Mouse (Mus musculus): ENCODE data around the gene Cxcl17.

Cxcl17 gene

DNA sequence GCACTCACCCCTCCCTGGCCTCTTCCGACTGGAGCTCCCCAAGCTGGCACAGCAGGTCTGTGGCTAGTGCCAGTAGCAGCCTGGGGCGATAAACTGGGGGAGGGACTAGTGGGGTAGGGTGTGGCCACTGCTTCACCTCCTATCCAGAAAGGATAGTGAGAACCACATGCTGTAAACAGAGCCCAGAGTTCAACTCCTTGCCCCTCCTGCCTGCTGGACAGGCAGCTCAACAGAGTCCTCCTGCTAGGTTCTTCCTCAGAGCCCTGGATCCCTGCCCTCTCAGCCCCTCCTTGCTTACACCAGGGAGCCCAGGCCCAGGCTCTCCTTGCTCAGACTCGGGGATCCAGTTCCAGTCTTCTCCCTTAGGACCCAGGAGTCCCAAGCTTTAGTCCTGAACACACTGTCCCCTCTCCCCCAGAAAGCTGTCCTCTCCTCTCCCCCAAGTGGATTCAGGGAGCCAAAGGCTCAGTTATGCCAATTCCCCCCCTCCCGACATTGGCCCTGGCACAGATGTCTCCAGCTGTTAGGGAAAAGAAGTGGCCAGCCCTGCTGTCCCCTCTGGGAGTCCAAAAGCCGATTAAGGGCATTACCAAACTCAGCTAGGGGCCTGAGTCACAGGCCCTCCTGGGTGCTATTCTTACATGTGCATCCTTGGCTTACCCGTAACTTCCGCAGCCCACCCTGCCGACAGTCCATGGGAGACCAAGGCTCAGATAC is 22.5 kb downstream of the Cxcl17 start:
- peak; percentile 75 for DNase-seq

DNA sequence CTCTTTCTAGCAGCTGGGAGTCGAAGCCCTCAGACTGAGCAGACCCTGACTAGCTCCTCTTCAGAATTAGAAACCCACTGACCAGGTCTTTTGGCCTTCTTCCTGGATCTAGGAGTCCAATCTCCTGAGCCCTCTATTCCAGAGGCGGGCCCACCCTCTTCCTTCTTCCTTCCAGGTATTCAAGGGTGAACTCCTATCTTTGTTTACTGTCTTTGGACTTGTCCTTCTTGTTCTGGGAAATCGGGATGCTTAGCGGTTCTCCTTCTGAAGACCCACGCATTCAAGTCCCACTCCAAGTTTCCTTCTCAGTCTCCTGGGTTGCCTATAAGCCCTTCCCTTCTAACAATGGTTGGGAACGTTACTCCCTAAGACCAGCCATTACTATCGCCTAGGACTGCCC is 23.8 kb downstream of the Cxcl17 start:
- DNase-seq: peak; percentile 11

DNA sequence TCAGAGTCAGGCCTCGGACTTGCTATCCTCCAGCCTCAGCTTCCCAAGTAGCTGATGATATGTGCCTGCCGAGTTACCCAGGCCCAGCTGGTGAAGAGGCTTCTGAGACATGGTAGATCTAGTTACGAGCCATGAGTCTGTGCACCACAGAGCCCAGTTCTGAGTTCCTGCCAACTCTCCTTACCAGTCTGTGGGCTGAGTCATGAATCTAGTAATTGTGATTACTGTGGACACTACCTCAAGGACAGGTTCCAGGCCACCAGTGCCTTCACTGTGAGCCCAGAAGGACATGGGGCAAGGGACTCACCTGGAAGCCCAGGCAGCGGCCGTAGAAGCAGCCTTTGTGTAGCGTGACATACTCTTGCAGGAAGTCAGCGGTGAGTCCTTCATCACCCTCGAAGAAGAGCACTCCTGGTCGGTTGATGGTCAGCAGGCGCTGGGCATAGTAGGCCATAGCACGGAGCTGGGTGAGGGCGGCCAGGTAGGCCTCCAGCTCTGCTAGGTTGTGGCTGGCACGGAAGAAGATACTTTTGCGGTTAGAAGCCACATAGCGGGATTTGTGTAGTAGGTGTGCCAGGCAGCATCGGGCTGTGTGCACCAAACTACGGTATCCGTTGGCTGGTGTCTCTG is 24.8 kb downstream of the Cxcl17 start:
- DNase-seq: peak; percentile 7

DNA sequence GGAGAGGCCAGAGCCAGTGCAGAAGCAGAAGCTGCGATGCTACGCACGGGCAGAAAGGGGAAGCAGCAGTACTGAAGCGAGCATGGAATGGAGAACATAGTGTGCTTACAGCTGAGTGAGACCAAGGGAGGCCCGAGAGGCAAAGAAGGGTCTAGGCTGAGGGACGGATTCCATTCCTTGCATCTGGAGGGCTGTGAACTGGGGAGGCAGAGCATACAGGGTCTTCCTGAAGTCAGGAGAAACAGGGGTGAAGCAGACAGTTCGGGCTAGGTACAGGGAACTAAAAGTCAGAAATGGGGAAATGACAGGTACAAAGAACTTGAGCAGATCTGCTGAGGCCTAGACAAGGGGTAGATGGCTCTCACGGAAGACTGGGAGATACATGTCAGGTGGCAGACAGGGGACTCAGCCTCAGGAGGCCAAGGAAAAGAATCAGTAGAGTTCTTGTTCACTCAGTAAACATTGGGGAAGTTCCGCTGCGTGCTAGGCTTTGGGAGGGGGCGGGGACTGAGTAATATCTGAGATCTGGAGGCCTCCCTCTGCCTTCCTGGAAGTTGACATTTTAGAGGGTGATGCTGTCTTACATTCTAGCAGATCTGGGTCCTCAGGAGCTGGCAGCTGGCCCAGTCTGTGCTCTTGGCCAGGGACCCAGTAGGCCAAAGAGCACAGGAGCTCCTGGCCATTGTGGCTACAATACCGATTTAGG is 26.7 kb downstream of the Cxcl17 start:
- peak; percentile 88 for DNase-seq

DNA sequence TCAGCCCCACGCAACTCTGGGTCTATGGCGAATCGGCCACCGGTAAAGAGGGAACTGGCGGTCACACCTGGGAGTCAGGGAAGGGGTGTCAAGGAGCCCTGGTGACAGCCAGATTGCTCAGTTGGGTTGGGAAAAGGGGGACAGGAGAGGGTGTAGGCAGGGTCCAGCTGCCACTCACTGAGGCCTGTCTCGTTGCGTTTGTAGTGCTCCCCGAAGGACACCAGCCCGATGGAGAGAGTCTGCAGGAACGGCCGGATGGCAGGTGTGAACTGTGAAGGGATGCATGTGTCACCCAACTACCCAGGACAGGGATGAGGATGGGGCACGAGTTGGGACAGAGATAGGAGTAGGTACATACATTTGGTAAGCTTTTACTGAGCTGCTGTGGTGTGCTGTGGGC is 27.4 kb downstream of the Cxcl17 start:
- DNase-seq: peak; percentile 8

DNA sequence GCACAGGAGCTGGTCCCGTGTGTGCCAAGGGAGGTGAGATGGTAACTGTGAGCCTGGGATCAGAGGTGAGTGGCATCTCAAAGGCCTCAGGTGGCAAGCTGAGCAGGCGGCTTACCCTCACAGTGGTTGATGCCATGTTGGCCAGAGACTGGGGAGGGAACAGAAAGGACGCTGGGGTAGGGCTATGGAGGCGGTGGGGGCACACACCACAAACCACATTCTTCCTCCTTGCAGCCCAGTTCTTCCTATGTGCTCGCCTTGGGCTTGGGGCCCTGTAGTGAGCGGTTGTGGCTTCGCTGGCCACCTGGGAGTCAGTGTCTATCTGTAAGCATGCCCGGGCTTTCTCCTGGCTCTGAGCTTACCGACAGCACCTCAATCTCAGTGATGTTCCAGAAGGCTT is 27.9 kb downstream of the Cxcl17 start:
- DNase-seq: peak; percentile 6

DNA sequence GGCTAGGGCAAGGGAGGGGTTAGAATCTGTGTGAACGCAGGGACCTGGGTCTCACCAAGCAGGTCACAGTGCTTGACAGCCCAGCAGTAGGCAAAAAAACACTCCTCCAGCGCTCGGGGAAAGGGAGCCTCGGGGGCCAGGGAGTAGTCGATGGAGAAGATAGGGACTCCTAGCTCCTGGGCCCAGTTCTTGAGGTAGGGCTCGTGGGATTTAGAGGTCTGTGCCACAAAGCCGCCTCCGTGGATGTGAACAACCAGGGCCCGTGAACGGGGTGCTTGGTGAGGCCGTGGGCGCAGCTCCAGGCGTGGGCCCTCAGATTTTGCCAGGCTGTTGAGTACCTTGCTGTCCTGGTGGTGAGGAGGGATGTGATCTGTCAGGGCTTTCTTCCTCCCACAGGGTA is 28.4 kb downstream of the Cxcl17 start:
- DNase-seq: no peak

DNA sequence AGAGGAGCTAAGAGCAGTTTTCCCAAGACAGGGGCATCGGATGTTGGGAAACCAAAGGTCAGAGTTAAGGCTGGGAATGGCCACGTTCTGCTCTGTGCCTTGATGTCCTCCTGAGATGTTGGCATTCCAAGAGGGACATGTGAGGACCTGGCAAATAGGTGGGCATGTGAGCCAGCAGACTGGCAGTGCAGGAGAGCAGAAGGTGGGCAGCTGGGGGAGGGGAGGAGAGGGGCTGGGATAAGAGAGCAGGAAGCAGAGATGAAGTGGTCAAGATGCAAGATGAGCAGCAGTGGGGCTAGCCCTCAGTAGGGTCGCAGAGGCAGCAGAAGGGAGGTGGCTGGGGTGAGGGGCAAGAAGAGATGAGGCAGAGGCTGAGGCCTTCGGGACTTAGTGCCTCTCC is 28.8 kb downstream of the Cxcl17 start:
- no peak for DNase-seq

DNA sequence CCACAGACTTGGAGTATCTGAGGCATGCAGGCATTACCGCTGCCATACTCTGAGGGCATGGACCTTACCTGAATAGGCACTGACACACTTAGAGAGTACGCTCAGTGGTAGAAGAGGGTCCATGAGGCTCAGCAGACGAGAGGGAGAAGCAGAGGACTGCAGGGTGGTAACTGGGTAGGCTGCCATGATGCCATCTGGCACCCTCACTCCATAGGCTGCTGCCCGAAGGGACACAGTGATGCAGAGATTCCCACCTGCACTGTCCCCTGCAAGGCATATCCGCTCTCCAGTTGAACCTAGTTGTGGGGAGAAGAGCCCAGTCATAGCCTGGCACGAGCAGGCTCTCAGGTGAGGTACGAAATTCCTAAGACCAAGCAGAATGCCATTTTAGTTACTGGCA is 29.3 kb downstream of the Cxcl17 start:
- DNase-seq: peak; percentile 4

DNA sequence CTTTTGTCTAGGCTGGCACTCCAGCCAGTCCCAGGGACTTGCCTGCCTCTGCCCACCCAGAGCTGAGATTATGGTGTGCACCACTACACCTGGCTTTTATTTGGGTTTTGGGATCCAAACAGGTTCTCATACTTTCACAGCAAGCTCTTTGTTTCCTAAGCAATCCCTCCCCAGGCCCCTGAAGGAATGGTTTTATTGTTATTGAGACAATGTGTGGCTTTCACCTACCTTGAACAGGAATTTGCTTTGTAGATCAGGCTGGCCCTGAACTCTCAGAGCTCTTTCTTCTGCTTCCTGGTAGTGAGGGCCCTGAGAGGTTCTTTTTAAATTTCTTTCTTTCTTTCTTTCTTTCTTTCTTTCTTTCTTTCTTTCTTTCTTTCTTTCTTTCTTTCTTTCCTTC is 30.1 kb downstream of the Cxcl17 start:
- DNase-seq: no peak

DNA sequence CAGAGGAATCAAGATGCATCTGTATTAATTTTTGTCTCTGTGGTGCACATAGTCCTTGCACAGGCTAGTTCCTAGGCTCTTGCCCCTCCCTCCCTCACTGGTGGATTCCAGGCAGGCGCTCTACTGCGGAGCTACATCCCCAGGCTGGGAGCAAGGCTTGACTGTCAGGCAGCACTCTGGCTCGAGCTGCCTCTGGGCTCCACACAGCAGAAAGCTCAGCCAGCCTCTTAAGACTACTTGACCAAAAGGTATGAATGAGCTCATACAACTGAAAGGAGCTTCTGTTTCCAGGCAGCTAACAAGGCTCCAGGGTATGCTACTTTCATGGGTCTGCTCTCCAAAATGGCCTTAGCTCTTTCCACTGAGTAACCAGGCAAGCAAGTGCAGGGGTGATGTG is 31.4 kb downstream of the Cxcl17 start:
- DNase-seq: peak; percentile 14

DNA sequence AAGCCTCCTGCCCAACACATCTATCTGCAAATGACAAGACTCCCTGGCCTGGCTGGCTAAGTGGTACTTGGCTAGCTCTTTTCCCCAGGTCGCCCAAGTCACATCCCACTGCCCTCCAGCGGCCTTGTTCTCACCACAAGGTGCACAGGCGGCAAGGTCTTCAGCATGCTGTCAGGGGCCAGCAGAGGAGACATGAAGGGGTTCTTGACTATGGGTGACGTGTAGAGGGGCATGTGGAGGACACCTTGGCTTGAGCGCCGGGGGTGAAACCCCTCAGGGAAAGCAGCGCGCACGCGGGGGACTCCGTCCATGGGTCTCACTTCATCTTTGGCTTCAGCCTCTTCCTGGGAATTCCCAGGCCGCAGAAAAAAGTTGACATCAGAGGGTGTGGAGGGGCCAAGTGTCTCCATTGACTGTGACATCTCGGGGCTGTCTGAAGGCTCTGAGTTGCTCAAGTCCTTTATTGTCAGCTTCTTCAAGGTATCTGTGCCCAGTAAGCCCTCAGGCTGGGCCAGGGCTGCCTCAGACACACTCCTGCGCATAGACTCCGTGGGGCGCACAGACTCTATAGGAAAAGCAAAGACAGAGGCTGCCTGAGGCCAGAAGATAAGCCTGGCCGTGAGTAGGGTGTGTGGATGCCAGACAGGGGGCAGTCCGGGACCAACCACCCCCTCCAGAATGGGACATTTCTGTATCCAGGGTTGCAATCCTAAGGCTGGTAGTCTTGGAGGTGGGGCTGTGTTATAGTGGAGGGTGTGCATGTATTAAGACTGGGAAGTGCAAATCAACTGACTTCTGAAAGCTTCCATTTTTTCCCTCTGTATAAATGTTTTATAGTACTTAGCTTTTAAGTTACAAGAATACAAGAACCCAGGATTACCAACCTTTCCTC is 32.0 kb downstream of the Cxcl17 start:
- DNase-seq: peak; percentile 26

DNA sequence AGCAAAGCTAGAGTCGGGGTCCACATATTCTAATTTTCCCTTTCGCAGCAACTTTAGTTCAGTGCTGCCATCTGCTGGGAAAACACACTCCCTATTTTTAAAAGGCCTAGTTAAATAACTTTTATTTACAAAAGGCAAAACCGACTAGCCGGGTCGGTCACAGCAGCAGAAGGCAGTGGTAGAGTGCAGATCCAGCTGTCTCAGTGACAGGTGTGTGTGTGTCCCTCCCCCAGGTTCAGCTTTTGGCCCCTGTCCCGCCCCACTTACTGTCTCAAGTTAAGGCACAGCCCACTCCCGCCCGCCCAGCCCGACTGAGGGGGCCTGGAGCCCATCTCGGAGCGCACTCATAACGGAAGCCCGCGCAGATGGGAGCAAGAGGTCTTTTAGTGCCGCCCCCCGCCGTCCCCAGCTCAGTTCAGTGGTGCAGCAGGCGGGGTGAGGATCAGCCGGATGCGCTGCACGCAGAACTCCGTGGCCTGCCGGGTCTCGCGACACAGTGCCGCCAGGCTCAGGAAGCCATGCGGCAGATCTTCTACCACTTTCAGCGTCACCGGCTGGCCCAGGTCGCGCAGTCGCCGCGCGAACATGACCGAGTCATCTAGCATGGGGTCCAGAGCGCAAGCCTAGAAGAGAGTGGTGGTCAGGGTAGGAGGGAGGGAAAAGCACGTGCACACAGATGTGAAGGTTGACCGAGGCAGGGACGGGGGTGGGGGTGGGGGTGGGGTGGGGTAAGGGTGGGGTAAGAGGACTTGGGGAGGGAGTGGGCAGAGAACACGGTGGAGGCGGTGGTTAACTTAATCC is 32.9 kb downstream of the Cxcl17 start:
- DNase-seq: peak; percentile 87

DNA sequence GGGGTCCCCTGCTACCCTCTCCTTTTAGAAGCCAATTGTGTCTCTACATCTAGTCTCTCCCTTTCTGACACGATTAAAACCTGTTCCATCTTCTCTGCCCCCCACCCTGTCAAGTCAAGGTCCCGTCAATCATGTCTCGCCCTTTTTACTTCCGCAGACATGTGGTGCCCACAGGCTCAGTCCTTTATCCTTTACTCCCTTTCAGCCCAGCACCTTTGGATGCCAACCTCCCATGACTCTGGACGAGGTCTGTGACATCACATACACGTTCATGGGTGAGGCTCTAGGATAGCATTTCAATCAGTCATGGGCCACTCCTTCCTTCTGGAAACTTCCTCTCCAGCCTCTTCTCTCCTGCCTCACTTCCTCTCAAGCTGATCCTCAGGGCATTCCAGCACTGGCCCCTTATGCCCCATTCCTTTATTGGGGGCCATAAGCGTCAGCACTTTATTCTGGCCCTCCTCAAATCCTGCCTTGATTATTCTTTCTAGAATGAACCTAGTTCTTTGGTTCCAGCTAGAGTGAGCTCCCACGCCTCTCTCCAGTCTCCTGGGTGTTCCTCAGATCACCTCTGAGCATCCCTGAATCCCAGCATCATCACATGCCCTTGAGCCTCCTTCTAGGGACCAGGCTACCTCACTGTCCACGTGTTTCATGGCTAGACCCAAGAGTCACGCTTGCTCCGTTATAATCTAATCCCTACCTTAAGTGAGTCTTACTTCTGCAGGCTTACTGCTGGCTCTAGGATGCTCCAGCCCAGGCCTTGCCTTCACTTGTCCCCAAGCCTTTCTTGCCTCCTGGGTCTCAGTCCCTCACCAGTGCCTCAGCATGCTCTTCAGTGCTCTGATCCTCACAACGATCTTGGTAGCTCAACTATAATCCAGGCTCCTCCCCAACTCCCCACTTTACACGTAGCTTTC is 34.2 kb downstream of the Cxcl17 start:
- DNase-seq: no peak

DNA sequence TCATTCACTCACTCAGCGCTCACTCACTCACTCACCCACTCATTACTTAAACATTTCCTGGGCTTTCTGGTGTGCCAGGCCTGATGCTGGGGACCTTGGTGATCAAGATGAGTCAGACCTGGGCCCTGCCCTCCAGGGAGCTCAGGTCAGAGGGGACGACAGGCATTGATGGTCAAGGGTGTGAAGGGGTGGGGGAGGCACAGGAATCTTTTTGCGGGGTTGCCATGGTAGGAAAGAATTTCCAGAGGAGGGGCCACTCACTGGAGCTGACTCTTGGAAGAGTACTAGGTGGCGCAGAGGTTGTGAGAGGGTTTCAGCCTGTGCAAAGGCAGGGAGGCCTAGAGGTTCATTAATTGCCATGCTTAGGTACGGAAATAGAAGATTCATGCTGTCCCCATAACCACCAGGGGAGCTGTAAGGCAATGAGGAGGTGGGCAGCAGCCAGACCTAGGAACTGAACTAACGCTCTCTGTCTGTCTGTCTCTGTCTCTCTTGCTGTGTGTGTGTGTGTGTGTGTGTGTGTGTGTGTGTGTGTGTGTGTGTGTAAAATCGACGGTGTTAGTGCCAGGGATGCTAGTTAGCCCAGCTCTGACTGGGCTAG is 35.5 kb downstream of the Cxcl17 start:
- DNase-seq: no peak

DNA sequence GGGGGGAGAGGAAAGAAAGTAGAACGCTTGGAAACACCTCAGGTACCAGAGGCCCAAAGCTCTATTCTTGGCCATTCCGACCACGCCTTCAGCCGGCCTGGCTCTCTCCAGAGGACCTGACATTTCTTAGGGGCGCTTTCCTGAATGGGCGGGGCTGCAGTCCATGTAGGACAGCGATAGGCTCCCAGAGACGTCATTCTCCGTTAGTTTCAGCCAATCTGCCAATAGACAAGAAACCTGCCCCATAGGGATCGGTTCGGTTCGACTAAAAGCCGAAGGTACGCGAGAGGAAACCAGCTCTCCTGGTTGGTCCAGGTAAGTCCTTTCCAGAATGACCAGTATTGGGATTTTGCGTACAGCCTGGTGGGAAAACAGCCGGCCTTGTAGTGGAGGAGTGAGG is 36.1 kb downstream of the Cxcl17 start:
- peak; percentile 89 for DNase-seq

DNA sequence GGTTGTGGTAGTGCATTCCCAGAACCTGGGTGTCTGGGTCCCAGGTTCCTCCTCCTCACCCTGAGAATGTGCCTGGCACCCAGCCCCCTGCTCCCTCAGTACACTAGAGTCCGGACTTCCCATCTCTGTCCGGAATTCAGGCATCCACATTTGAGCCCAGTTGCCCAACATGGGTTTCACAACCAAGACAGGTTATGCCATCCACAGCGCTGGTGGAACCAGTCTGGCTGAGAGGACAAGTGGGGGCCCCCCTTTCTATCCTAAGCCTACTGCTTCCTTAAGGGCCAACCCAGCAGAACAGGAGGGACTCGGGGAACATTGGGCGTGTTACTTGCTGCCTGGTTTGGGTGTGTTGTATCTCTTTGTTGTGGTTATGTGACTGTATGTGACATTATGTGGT is 40.2 kb downstream of the Cxcl17 start:
- no peak for DNase-seq

DNA sequence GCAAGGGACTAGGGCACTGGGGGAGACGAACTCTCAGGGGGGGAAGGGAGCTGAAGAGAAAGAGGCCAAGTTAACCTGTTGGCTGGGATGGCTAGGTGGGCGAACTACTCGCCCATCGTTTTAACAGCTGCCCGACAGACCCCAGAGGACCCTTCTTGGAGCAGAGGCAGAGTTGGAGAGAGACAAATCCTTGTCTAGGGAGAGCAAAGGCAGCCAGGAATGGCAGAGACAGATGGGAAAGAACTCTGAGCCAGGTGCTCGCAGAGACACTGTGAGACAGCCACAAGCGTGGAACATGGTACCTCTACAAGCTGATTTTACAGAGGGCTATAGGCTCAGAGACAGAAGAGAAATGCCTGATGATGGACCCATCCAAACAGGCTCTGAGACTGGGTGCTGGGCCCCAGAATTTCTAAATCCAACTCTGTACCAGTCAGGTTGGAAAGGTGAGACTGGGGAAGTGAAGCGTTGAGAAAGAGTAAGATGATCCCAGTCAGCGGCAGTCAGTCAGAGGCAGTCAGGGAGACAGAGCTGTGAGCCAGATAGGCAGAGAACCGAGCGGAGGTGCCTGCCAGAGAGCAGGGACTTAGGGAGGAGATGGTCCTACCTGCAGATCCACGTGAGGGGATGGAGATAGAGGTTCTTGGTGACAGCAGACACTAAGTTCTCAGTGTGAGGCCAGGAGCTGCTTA is 43.5 kb downstream of the Cxcl17 start, which contains the start of gene Cnfn:
Gene Cnfn, minus strand, starts transcription at position 667 of the 692 bp plus-strand sequence.
- no peak for DNase-seq

DNA sequence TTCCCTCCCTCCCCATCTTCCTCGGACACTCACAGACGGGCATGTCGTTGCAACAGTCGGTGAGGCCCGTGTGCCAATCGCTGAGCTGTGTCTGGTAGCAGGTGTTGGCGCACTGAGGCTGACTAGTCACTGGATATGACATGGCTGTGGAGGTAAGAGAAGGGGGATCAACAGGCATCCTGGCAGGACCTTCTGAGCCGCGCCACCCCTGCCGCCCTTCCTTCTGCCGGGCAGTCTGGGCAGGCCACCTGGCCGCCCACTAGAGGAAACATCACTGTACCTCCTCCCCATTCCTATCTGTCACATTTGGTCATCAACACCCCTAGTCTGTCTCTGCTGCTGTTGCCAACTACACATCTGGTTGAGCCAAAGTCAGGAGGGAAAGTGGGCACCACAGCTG is 44.4 kb downstream of the Cxcl17 start:
- no peak for DNase-seq

Data from kidney, postnatal 10 days (tissue).